Mouse (Mus musculus) CH12.LX (cell line): Measurements from ENCODE around the gene Pde11a.
A peak's percentile ranks its signal among the peaks of the same experiment; 100 is the strongest.

Experiments used
- BHLHE40 ChIP-seq: IDR thresholded peaks from 2 replicates; pipeline ENCODE4 v1.6.1; 2011; ENCODE audit warnings: mild to moderate bottlenecking, low read depth, low read length, improper control_type of control experiment
- CTCF ChIP-seq, 2 experiments: IDR thresholded peaks in 1 of 2; conservative IDR thresholded peaks in 1 of 2; 2 replicates each; pipeline ENCODE4 v1.5.1; 2011 to 2012; ENCODE audit warnings: low read depth in 2 of 2, low read length in 2 of 2, improper control_type of control experiment in 1 of 2, inconsistent platforms in 1 of 2, mild to moderate bottlenecking in 1 of 2, moderate library complexity in 1 of 2
- E2F4 ChIP-seq: IDR thresholded peaks from 2 replicates; pipeline ENCODE4 v1.6.1; 2011; ENCODE audit warnings: low read depth, low read length, improper control_type of control experiment; ENCODE audit not compliant: insufficient replicate concordance
- EP300 ChIP-seq: IDR thresholded peaks from 2 replicates; pipeline ENCODE4 v1.6.1; 2011; ENCODE audit warnings: low read length, improper control_type of control experiment
- MAFK ChIP-seq: IDR thresholded peaks from 2 replicates; pipeline ENCODE4 v1.6.1; 2011; ENCODE audit warnings: low read length, improper control_type of control experiment; ENCODE audit not compliant: insufficient replicate concordance
- MEF2A ChIP-seq: IDR thresholded peaks from 2 replicates; pipeline ENCODE4 v1.6.1; 2014; ENCODE audit warnings: low read depth, mild to moderate bottlenecking, inconsistent platforms, low read length, improper control_type of control experiment, borderline replicate concordance
- MXI1 ChIP-seq: IDR thresholded peaks from 2 replicates; pipeline ENCODE4 v1.6.1; 2011; ENCODE audit warnings: mild to moderate bottlenecking, low read depth, low read length, improper control_type of control experiment
- POLR2A ChIP-seq: IDR thresholded peaks from 2 replicates; pipeline ENCODE4 v1.6.1; 2011; ENCODE audit warnings: low read depth, mild to moderate bottlenecking, improper control_type of control experiment, low read length
- SIN3A ChIP-seq: IDR thresholded peaks from 2 replicates; pipeline ENCODE4 v1.6.1; 2012; ENCODE audit warnings: low read length, improper control_type of control experiment, inconsistent platforms

- no peak for TF ChIP-seq POLR2A
- TF ChIP-seq CTCF (conservative IDR thresholded peaks at IDR 0.05 in 1 of 2, IDR thresholded peaks at IDR 0.05 in 1 of 2; ENCODE audit: low read depth in 2 of 2, low read length in 2 of 2): peak in 1 of 2 experiments; percentile 66; a peak in 2 of 4 replicates
- no peak for TF ChIP-seq MXI1
- TF ChIP-seq SIN3A: no peak
- no peak for TF ChIP-seq EP300
- no peak for TF ChIP-seq MAFK
- TF ChIP-seq BHLHE40: no peak
- TF ChIP-seq MEF2A: no peak
- TF ChIP-seq E2F4: no peak
These were observed 271.4 kb downstream of the Pde11a start for GRCm38 (mm10) chr2:76067144-76067543.
